Mouse (Mus musculus): ENCODE results near the gene Msh4.

DNA sequence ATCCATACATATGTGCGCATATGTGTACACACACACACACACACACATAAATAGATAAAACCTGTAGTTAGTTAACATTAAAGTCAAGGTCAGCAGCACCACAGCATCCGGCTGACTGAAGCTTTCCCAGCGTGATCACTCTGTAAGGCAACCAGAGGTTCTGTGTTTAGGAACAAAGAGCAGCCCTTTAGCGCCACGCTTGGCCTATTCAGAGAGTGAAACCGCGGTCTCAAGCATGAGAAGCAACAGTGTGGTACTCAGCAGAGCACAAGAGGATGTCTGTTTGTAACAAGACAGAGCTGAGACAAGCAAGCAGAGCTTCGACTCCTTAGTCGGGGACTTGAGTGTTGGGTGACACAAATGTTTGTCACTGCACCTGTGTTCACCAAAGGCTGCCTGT, 86.5 kb downstream of the Msh4 start:
- no peak for TF ChIP-seq CTCF (IDR thresholded peaks at IDR 0.05; ENCODE audit: low read depth, low read length)
- no peak for TF ChIP-seq GATA1 (IDR thresholded peaks at IDR 0.05; ENCODE audit: borderline replicate concordance, low read length)
- TF ChIP-seq GATA2 (IDR thresholded peaks at IDR 0.05; ENCODE audit: borderline replicate concordance, low read depth, low read length): no peak
